Mouse (Mus musculus) v-Abl transformed pro-B cells (cell line): ENCODE results near the gene Bcl2l12.

Source experiments
- in situ Hi-C, 2 experiments: fragments of 400-800 bp; cut with MboI; formaldehyde crosslinking; loops; one replicate each; pipeline ENCODE4 v1.15.1; 2025; ENCODE audit not compliant: unreplicated experiment in 2 of 2

The Bcl2l12 gene

DNA sequence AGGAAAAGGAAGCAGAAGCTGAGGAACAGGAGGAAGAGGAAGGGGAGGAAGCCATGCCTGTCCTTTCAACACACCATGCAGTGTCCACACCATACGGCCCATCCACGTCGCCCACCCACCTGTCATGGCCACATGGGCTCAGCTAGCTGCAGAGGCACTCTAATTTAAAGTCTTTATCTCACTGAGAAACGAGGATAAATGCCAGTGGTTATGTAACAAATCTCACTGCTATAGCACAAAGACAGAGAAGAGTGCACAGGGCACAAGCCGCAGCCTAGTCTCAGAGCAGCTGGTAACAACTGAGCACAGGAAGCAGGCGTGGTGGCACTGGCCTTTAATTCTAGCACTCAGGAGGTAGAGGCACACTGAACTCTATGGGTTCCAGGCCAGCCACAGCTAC lies 48.6 kb downstream of the Bcl2l12 start:
- in situ Hi-C loops = loop anchor here in 1 of 2 experiments (10.0 to 25.0 kb wide), 4 partner anchors 55 to 1263 kb away; partner anchors contain the start of genes Acp4, Fuz, Gm15517 and Klk14

- in situ Hi-C loops = loop anchor here in 1 of 2 experiments (25.0 kb wide), 1 partner anchor 1256 kb away; the partner anchor contains the start of gene Klk14
Measured at GRCm38 (mm10) chr7:44942904-44943303, 55.6 kb downstream of the Bcl2l12 start, which contains the start of gene Tsks. Gene Tsks (plus strand): TSS chr7:44943204.
